Mouse (Mus musculus) heart, adult 2 months (tissue): ENCODE measurements around the gene Olfr829.

Experiments
- CTCF ChIP-seq: fragments of 200-600 bp; IDR thresholded peaks from 2 replicates; pipeline ENCODE4 v1.8.1; 2022; ENCODE audit warnings: antibody characterized with exemption, mild to moderate bottlenecking, moderate library complexity
- EP300 ChIP-seq: fragments of 200-500 bp; IDR thresholded peaks from 2 replicates; pipeline ENCODE4 v1.6.1; 2011; ENCODE audit warnings: low read depth, low read length, control low read depth; ENCODE audit not compliant: insufficient read depth

- TF ChIP-seq CTCF (no peak), EP300 (no peak)
These were observed at the start of gene Olfr829 for GRCm38 (mm10) chr9:18854633-18855032.
